Mouse (Mus musculus): ENCODE measurements at regions not wholly inside any gene's neighbourhood (a gene's known extent, or its start where the extent isn't known, plus 50 kb on each side); places are given as distances from the start of the nearest gene placed in this dataset.

DNA sequence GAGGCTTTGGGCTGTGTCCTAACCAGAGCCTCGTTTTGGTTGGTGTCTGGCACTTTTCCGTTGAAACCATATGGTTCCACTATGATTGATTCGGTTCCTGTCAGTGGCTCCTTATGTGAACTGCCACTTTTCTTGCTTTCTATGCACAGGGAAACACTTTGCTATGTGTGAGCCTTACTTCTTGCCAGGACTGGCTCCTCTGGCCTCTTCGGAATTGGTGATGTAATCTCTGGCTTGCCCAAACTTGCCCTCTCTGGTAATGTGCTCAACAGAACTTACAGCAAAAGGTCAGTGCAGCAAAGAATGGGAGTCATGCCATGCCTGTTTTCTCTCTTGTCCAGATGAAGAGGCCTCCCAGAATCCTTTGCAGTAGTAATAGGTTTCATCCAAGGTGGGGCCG is 91.3 kb upstream of the Ppp2r3a start:
- TF ChIP-seq POLR2A (IDR thresholded peaks at IDR 0.05; ENCODE audit: control insufficient read depth, extremely low read depth, insufficient read depth, low read length, poor library complexity) (no peak), CTCF (IDR thresholded peaks at IDR 0.05; ENCODE audit: borderline replicate concordance, control insufficient read depth, extremely low read depth, insufficient read depth, low read length, poor library complexity) (no peak)

Data from thymus, adult 2 months (tissue).